ENCODE assay signal across 10 mouse cellular contexts in the genomic region with DNA sequence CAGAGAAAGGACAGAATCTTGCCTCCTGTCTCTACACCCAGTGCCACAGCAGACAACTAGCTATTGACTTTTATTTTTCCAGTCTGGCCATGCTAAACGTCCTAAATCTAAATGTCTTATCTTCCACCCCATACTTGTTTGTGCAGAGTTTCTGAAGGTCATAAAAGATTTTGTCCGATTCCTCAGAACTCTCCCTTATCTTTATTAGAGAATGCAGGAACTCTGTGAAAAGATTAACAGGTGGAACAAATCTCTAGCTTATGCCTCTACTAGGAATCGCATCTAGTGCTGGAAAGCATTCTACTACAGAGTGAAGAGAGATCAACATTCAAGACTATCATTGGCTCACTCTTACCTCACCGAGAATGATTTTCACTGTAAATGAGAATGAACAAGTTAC. TPM values are rescaled to one million over a fixed set of nuclear protein-coding genes. Genes with fewer than 3 reads are reported as not detected.
DNase-seq lines count a peak whose midpoint lies in the region; ATAC-seq and TF ChIP-seq lines count a peak whose summit lies in the region.
"Had no signal": no experiment of that assay in that cellular context is flagged by ENCODE, and none has a peak within 500 bp of the region (broad histone marks: within the 10 kb centered on the region; RNA-seq: fewer than 3 reads in every experiment).

No protein-coding gene starts in this region.

- peaks cover 2% of the 10 kb centered on the region; the same call in 1 of the 2 replicates for H3K79me2 ChIP-seq in heart, adult 2 months (replicated peaks; ENCODE audit: control insufficient read depth, insufficient read depth, low read length)

- no peak for ATAC-seq in heart, embryonic 14.5 days (ENCODE audit: insufficient number of reproducible peaks, insufficient read depth, low FRiP score, low read depth)
- no peak for ATAC-seq in hindbrain, postnatal 0 days
- no peak for ATAC-seq in midbrain, embryonic 16.5 days
- ATAC-seq in granulocyte monocyte progenitor cell, adult 5-6 weeks (replicated peaks; ENCODE audit: poor library complexity, severe bottlenecking): no peak

- no peak for DNase-seq in heart, adult 2 months
- peak; percentile 51 for DNase-seq in c-Kit-positive CD71-positive TER-119-negative erythroid progenitor cells, embryonic 14.5 days (ENCODE audit: low read depth)
- DNase-seq in hindbrain, postnatal 0 days (ENCODE audit: low spot score): peak; percentile 17
- no peak for DNase-seq in urinary bladder, adult 2 months (ENCODE audit: low spot score)
- DNase-seq in urinary bladder, postnatal 25 days (ENCODE audit: low spot score): no peak
- DNase-seq: gastrocnemius, postnatal 36 days; lung, adult 2 months had no signal

- no peak for TF ChIP-seq EP300 in heart, adult 2 months (IDR thresholded peaks at IDR 0.05; ENCODE audit: insufficient read depth, low read depth, low read length)

- peaks cover 5% of the 10 kb centered on the region; the same call in 1 of the 2 replicates for H3K9me3 ChIP-seq in heart, embryonic 14.5 days (ENCODE audit: control insufficient read depth, low read length)
- H3K9me3 ChIP-seq in hindbrain, postnatal 0 days (ENCODE audit: low read length): no peaks in the 10 kb centered on the region
- H3K9me3 ChIP-seq in midbrain, embryonic 16.5 days (replicated peaks; ENCODE audit: control insufficient read depth, low read length, poor library complexity, severe bottlenecking): 0 out of 2 replicates have a peak, but pooled peaks cover 2% of the 10 kb centered on the region

- peak overlapping the region; percentile 97 for H3K9ac ChIP-seq in heart, embryonic 14.5 days (ENCODE audit: low read length)
- no peak overlapping the region for H3K9ac ChIP-seq in heart, adult 2 months (ENCODE audit: low read depth, low read length)
- H3K9ac ChIP-seq in hindbrain, postnatal 0 days (replicated peaks; ENCODE audit: low read length): peak overlapping the region; percentile 95
- peak overlapping the region; percentile 100 for H3K9ac ChIP-seq in midbrain, embryonic 16.5 days (ENCODE audit: low read depth, low read length)

- H3K4me3 ChIP-seq in heart, embryonic 14.5 days (ENCODE audit: control insufficient read depth in 1 of 2, insufficient read depth in 1 of 2, low read depth in 1 of 2, low read length in 2 of 2): peak overlapping the region in 1 of 2 experiments; percentile 95; a peak in 3 of 4 replicates
- no peak overlapping the region for H3K4me3 ChIP-seq in heart, adult 2 months
- peak overlapping the region; percentile 93 for H3K4me3 ChIP-seq in hindbrain, postnatal 0 days (ENCODE audit: low read length)
- peak overlapping the region; percentile 97 for H3K4me3 ChIP-seq in midbrain, embryonic 16.5 days (ENCODE audit: low read depth, low read length)

- TF ChIP-seq CTCF in heart, adult 2 months (IDR thresholded peaks at IDR 0.05): no peak
- TF ChIP-seq CTCF in hindbrain, postnatal 0 days (IDR thresholded peaks at IDR 0.05; ENCODE audit: low read depth): no peak

- H3K4me2 ChIP-seq in heart, embryonic 14.5 days (ENCODE audit: low read length): peak overlapping the region; percentile 90
- peak overlapping the region; percentile 62 for H3K4me2 ChIP-seq in hindbrain, postnatal 0 days (ENCODE audit: low read depth, low read length)
- H3K4me2 ChIP-seq in midbrain, embryonic 16.5 days (ENCODE audit: low read length): peak overlapping the region; percentile 83

- intact Hi-C loops in heart, adult 2 months (cut with DNase I): loop anchor here (5.0 to 10.0 kb wide), 7 partner anchors 108 to 785 kb away; a partner anchor contains a TSS

- H3K27me3 ChIP-seq in heart, embryonic 14.5 days (ENCODE audit: control insufficient read depth, insufficient read depth, low read length): no peaks in the 10 kb centered on the region
- no peaks in the 10 kb centered on the region for H3K27me3 ChIP-seq in heart, adult 2 months (ENCODE audit: control insufficient read depth, insufficient read depth, low read length)
- no peaks in the 10 kb centered on the region for H3K27me3 ChIP-seq in hindbrain, postnatal 0 days (ENCODE audit: insufficient read depth, low read length)
- no peaks in the 10 kb centered on the region for H3K27me3 ChIP-seq in midbrain, embryonic 16.5 days (ENCODE audit: control insufficient read depth, insufficient read depth, low read depth, low read length)

- no peaks in the 10 kb centered on the region for H3K36me3 ChIP-seq in heart, embryonic 14.5 days (ENCODE audit: control insufficient read depth, insufficient read depth, low read length)
- H3K36me3 ChIP-seq in heart, adult 2 months (ENCODE audit: control insufficient read depth, insufficient read depth, low read length): peaks cover 10% of the 10 kb centered on the region
- no peaks in the 10 kb centered on the region for H3K36me3 ChIP-seq in hindbrain, postnatal 0 days (ENCODE audit: insufficient read depth, low read length)
- H3K36me3 ChIP-seq in midbrain, embryonic 16.5 days (ENCODE audit: control insufficient read depth, insufficient read depth, low read length): no peaks in the 10 kb centered on the region; the same call in 1 of the 2 replicates

- no peak overlapping the region for H3K27ac ChIP-seq in heart, embryonic 14.5 days (replicated peaks in 1 of 2; ENCODE audit: control insufficient read depth in 1 of 2, insufficient read depth in 1 of 2, low read depth in 2 of 2, low read length in 2 of 2)
- H3K27ac ChIP-seq in heart, adult 2 months: no peak overlapping the region
- H3K27ac ChIP-seq in hindbrain, postnatal 0 days: peak overlapping the region; percentile 96
- peak overlapping the region; percentile 98 for H3K27ac ChIP-seq in midbrain, embryonic 16.5 days (ENCODE audit: low read length)

- no peak for TF ChIP-seq POLR2A in heart, adult 2 months (IDR thresholded peaks at IDR 0.05; ENCODE audit: insufficient read depth, low read depth, low read length)

- H3K4me1 ChIP-seq in heart, embryonic 14.5 days (ENCODE audit: control insufficient read depth in 2 of 2, insufficient read depth in 2 of 2, low read length in 2 of 2): peaks cover 0 to 30% of the 10 kb centered on the region in 2 experiments; a peak in 3 of 4 replicates
- H3K4me1 ChIP-seq in heart, adult 2 months (ENCODE audit: control insufficient read depth, insufficient read depth, low read length): peaks cover 7% of the 10 kb centered on the region
- peaks cover 21% of the 10 kb centered on the region for H3K4me1 ChIP-seq in hindbrain, postnatal 0 days (ENCODE audit: insufficient read depth, low read length)
- peaks cover 40% of the 10 kb centered on the region for H3K4me1 ChIP-seq in midbrain, embryonic 16.5 days (ENCODE audit: control insufficient read depth, insufficient read depth, low read length)

- 37% methylated on average over 4 of the region's 4 CpGs for WGBS in heart, embryonic 14.5 days
- 40% methylated on average over 4 of the region's 4 CpGs for WGBS in heart, adult 2 months
- WGBS in hindbrain, postnatal 0 days: 54% methylated on average over 4 of the region's 4 CpGs
- WGBS in midbrain, embryonic 16.5 days: 39% methylated on average over 4 of the region's 4 CpGs

RNA-seq across cellular contexts. Expression of a gene that starts 1.7 kb away (rescaled TPM):
- 11.1 and 11.5 TPM in 2 replicates for polyA plus RNA-seq in heart, embryonic 14.5 days (2014; fragmentation: Nextera tagmentation; extraction: Ambion mirVana)
- 10 to 100 TPM; 17.8 to 19.5 TPM for total RNA-seq in heart, adult 2 months (2021)
- polyA plus RNA-seq in heart, adult 2 months (2012; rRNA removed): 4.3 and 9.1 TPM in 2 replicates
- total RNA-seq in hindbrain, postnatal 0 days (2014; rRNA removed): 18.8 and 25.7 TPM in 2 replicates
- polyA plus RNA-seq in hindbrain, postnatal 0 days (2015; fragmentation: Nextera tagmentation; extraction: Ambion mirVana): 9.5 and 9.8 TPM in 2 replicates
- 14.4 and 17.1 TPM in 2 replicates for polyA plus RNA-seq in midbrain, embryonic 16.5 days (2015; fragmentation: Nextera tagmentation; extraction: Ambion mirVana)
- 25.3 and 27.9 TPM in 2 replicates for total RNA-seq in granulocyte monocyte progenitor cell, adult 5-6 weeks (2014; fragmentation: Nextera tagmentation)
- total RNA-seq in granulocyte monocyte progenitor cell, adult 5-6 weeks (2017): 32.6 and 40.6 TPM in 2 replicates
- 35.5 and 35.8 TPM in 2 replicates for polyA plus RNA-seq in urinary bladder, adult 2 months (2012; rRNA removed)

Comparison
In these comparisons a context has a peak if more than half of its experiments do, and no peak if none do; other contexts are left out.
1. H3K27ac ChIP-seq: peak in hindbrain, postnatal 0 days (single experiment) and midbrain, embryonic 16.5 days (single experiment); none in heart, embryonic 14.5 days (0 of 2) and heart, adult 2 months (single experiment).
2. DNase-seq: peak in c-Kit-positive CD71-positive TER-119-negative erythroid progenitor cells, embryonic 14.5 days (single experiment) and hindbrain, postnatal 0 days (single experiment); none in heart, adult 2 months (0 of 2), urinary bladder, adult 2 months (single experiment) and urinary bladder, postnatal 25 days (single experiment).
3. Peak in every context shown above with its lines, with median percentiles within 50 percentile points of each other: H3K4me2 ChIP-seq.